Mouse (Mus musculus): ENCODE results near the gene Trf. TPM values are rescaled to one million over a fixed set of nuclear protein-coding genes. Genes with fewer than 3 reads are reported as not detected.

Trf gene
- polyA plus RNA-seq, 1 experiment from 2014 or later: 22,262 TPM

- no peak for ATAC-seq (ENCODE audit: low read depth)
- Histone ChIP-seq H3K4me1 (ENCODE audit: control insufficient read depth, low read depth, low read length) (peaks cover 10% of the 10 kb centered on the region; the same call in 1 of the 2 replicates), H3K9ac (ENCODE audit: low read depth, low read length) (no peak overlapping the region), H3K27ac (ENCODE audit: low read length) (no peak overlapping the region), H3K9me3 (replicated peaks; ENCODE audit: control insufficient read depth, low read length) (no peaks in the 10 kb centered on the region), H3K27me3 (ENCODE audit: control insufficient read depth, insufficient read depth, low read depth, low read length) (no peaks in the 10 kb centered on the region), H3K4me2 (ENCODE audit: low read depth, low read length) (no peak overlapping the region), H3K4me3 (ENCODE audit: low read depth, low read length) (no peak overlapping the region), H3K36me3 (ENCODE audit: control insufficient read depth, insufficient read depth) (no peaks in the 10 kb centered on the region)
- 58% methylated on average over 6 of the region's 6 CpGs for WGBS (ENCODE audit: insufficient replicate concordance)
Measured at GRCm38 (mm10) chr9:103208802-103209423, 21.3 kb downstream of the Trf start.

DNA sequence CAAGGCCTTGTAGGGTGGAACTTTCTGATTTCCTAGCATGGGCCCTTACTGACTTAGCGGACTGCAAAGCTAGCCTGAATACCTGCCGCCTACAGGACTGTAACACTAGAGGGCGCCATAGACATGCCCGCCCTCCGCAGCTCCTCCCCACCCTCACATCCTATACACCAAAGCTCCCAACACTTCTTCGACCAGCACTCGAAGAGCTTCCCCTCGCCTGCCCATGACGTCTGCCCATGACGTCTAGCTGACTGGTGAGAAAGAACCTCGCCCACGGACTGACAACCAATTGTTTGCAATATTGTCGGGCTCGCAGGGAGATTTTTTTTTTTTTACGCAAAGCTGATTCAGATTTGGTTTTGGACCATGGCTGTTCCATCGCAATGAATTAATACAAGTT, 22.4 kb downstream of the Trf start:
- H3K4me2 ChIP-seq (ENCODE audit: low read depth, low read length): 0 out of 2 replicates have a peak overlapping the region, but pooled peaks have one; percentile 22
- no peak overlapping the region for H3K27ac ChIP-seq (ENCODE audit: low read length)
- no peak overlapping the region for H3K9ac ChIP-seq (ENCODE audit: low read depth, low read length)
- no peaks in the 10 kb centered on the region for H3K36me3 ChIP-seq (ENCODE audit: control insufficient read depth, insufficient read depth)
- no peak overlapping the region for H3K4me3 ChIP-seq (ENCODE audit: low read depth, low read length)
- WGBS (ENCODE audit: insufficient replicate concordance): 8% methylated on average over 16 of the region's 16 CpGs
- no peaks in the 10 kb centered on the region for H3K9me3 ChIP-seq (replicated peaks; ENCODE audit: control insufficient read depth, low read length)
- ATAC-seq (ENCODE audit: low read depth): peak; percentile 62
- no peaks in the 10 kb centered on the region for H3K27me3 ChIP-seq (ENCODE audit: control insufficient read depth, insufficient read depth, low read depth, low read length)
- peaks cover 10% of the 10 kb centered on the region; the same call in 1 of the 2 replicates for H3K4me1 ChIP-seq (ENCODE audit: control insufficient read depth, low read depth, low read length)

DNA sequence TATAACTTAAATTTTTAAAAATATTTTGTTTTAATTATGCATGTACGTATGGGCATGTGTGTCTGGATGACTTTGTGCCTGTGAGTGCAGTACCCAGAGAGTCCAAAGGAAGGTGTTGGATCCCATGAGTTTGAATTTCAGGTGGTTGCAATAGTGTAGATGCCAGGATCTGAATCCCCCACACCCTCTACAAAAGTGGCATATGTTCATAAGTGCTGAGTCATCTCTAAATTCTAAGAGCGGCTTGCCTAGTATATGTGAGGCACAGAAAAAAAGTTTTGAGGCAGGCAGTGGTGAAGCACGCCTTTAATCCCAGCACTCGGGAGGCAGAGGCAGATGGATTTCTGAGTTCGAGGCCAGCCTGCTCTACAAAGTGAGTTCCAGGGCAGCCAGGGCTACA, 24.5 kb downstream of the Trf start:
- ATAC-seq (ENCODE audit: low read depth): no peak
- Histone ChIP-seq H3K4me1 (ENCODE audit: control insufficient read depth, low read depth, low read length) (peaks cover 13% of the 10 kb centered on the region; the same call in 1 of the 2 replicates), H3K9me3 (replicated peaks; ENCODE audit: control insufficient read depth, low read length) (no peaks in the 10 kb centered on the region)

DNA sequence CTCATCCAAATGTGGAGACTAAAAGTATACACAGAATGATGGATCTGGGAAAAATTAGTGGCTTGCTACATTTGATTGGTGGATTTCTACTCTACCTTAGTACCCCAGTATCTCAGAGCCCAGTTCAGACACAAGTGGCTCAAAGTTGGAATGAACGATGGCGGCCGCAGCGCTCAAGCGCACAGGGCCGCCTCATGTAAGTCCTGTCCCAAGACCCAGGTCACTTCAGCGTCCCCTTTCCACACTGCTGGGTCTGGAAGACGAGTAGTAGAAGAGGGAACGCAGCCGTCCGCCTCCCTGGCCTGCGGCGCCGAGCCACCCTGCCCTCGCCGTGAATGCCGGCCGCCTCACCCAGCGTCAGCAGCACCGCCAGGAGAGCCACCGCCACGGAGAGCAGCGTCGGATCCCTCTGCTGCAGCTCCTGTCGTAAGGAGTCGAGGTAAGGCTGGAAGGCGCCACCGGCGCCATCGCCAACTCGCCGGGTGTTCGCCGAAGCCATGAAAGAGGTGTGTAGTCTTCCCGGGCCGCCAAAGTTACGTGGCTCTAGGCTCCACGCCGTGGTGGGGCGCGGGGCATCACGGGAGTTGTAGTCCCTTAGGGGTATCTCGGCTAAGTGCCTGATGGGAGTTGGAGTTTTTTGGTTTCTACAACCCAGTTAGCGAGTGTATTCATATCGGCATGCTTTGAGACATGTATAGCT, 28.5 kb downstream of the Trf start, which contains the start of gene Srprb:
Gene Srprb, minus strand, starts transcription at position 577 of the 700 bp plus-strand sequence.
- Histone ChIP-seq H3K9me3 (replicated peaks; ENCODE audit: control insufficient read depth, low read length) (no peaks in the 10 kb centered on the region), H3K4me2 (ENCODE audit: low read depth, low read length) (peak within 1 kb of the TSS; percentile 84), H3K4me1 (ENCODE audit: control insufficient read depth, low read depth, low read length) (peaks cover 13% of the 10 kb centered on the region; the same call in 1 of the 2 replicates), H3K4me3 (ENCODE audit: low read depth, low read length) (peak within 1 kb of the TSS; percentile 86), H3K9ac (ENCODE audit: low read depth, low read length) (peak within 1 kb of the TSS; percentile 81), H3K27ac (ENCODE audit: low read length) (0 out of 2 replicates have a peak within 1 kb of the TSS, but pooled peaks have one; percentile 58), H3K27me3 (ENCODE audit: control insufficient read depth, insufficient read depth, low read depth, low read length) (no peaks in the 10 kb centered on the region), H3K36me3 (ENCODE audit: control insufficient read depth, insufficient read depth) (peaks cover 9% of the 10 kb centered on the region; the same call in 1 of the 2 replicates)
- under 1% methylated on average over 45 of the region's 45 CpGs for WGBS (ENCODE audit: insufficient replicate concordance)
- peak; percentile 97 for ATAC-seq (ENCODE audit: low read depth)

More for the DNA sequence above, 24.5 kb downstream of the Trf start:
- no peak overlapping the region for H3K9ac ChIP-seq (ENCODE audit: low read depth, low read length)
- WGBS (ENCODE audit: insufficient replicate concordance): 63% methylated on average over 5 of the region's 5 CpGs
- H3K27me3 ChIP-seq (ENCODE audit: control insufficient read depth, insufficient read depth, low read depth, low read length): no peaks in the 10 kb centered on the region
- H3K27ac ChIP-seq (ENCODE audit: low read length): peak overlapping the region; percentile 12; the same call in 1 of the 2 replicates
- no peak overlapping the region for H3K4me2 ChIP-seq (ENCODE audit: low read depth, low read length)
- H3K36me3 ChIP-seq (ENCODE audit: control insufficient read depth, insufficient read depth): no peaks in the 10 kb centered on the region
- H3K4me3 ChIP-seq (ENCODE audit: low read depth, low read length): no peak overlapping the region

- no peaks in the 10 kb centered on the region for H3K27me3 ChIP-seq (ENCODE audit: control insufficient read depth, insufficient read depth, low read depth, low read length)
- WGBS (ENCODE audit: insufficient replicate concordance): 78% methylated on average over 4 of the region's 4 CpGs
- H3K36me3 ChIP-seq (ENCODE audit: control insufficient read depth, insufficient read depth): peaks cover 10% of the 10 kb centered on the region
- no peaks in the 10 kb centered on the region for H3K4me1 ChIP-seq (ENCODE audit: control insufficient read depth, low read depth, low read length)
- no peaks in the 10 kb centered on the region for H3K9me3 ChIP-seq (replicated peaks; ENCODE audit: control insufficient read depth, low read length)
- no peak overlapping the region for H3K9ac ChIP-seq (ENCODE audit: low read depth, low read length)
- H3K4me3 ChIP-seq (ENCODE audit: low read depth, low read length): no peak overlapping the region
- H3K4me2 ChIP-seq (ENCODE audit: low read depth, low read length): no peak overlapping the region
- ATAC-seq (ENCODE audit: low read depth): no peak
- no peak overlapping the region for H3K27ac ChIP-seq (ENCODE audit: low read length)
Measured at GRCm38 (mm10) chr9:103188416-103188815, 41.8 kb downstream of the Trf start.

DNA sequence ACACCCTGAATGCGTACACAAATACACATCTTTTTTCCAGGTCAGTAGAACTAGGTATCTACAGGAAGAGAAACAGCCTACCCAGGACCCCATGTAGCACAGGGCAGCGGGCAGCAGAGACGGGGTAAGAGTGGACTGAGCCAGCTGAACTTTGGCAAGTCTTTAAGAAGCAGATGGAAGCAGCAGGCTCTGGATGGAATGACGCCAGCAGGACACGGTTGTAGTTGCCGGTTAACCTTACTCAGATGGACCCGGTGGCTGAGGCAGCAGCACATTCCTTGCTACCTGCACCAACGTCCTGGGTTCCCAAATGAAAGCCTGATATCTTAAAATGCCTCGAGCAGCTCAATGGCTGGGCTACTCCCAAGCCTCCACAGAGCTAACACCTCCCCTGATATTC, 43.5 kb downstream of the Trf start:
- no peak overlapping the region for H3K9ac ChIP-seq (ENCODE audit: low read depth, low read length)
- no peak overlapping the region for H3K4me3 ChIP-seq (ENCODE audit: low read depth, low read length)
- no peaks in the 10 kb centered on the region for H3K4me1 ChIP-seq (ENCODE audit: control insufficient read depth, low read depth, low read length)
- no peaks in the 10 kb centered on the region for H3K9me3 ChIP-seq (replicated peaks; ENCODE audit: control insufficient read depth, low read length)
- 71% methylated on average over 9 of the region's 9 CpGs for WGBS (ENCODE audit: insufficient replicate concordance)
- H3K36me3 ChIP-seq (ENCODE audit: control insufficient read depth, insufficient read depth): peaks cover 10% of the 10 kb centered on the region
- no peaks in the 10 kb centered on the region for H3K27me3 ChIP-seq (ENCODE audit: control insufficient read depth, insufficient read depth, low read depth, low read length)
- no peak overlapping the region for H3K27ac ChIP-seq (ENCODE audit: low read length)
- no peak overlapping the region for H3K4me2 ChIP-seq (ENCODE audit: low read depth, low read length)
- ATAC-seq (ENCODE audit: low read depth): no peak

DNA sequence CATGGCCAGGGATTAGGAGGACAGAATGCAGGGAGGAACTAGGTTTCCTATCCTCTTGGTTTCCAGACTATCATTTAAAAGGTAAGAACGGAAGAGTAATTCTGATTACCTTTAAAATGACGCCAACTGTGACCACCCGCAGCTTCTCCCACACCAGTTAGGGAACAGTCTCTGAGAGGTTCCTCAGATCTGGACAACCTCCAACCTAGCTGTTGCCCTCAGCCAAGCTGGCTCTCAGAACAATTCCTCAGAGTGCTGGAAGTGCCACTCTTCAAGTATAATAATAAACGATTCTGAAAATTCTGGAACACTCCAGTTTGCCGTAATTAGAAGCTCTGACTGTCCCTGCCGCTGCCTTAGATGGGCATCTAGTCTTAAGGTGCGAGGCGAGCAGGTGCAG, 44.3 kb downstream of the Trf start:
- Histone ChIP-seq H3K9ac (ENCODE audit: low read depth, low read length) (no peak overlapping the region), H3K27ac (ENCODE audit: low read length) (no peak overlapping the region), H3K4me2 (ENCODE audit: low read depth, low read length) (no peak overlapping the region), H3K4me3 (ENCODE audit: low read depth, low read length) (no peak overlapping the region), H3K9me3 (replicated peaks; ENCODE audit: control insufficient read depth, low read length) (no peaks in the 10 kb centered on the region), H3K27me3 (ENCODE audit: control insufficient read depth, insufficient read depth, low read depth, low read length) (no peaks in the 10 kb centered on the region), H3K36me3 (ENCODE audit: control insufficient read depth, insufficient read depth) (peaks cover 10% of the 10 kb centered on the region), H3K4me1 (ENCODE audit: control insufficient read depth, low read depth, low read length) (peaks cover 3% of the 10 kb centered on the region; the same call in 1 of the 2 replicates)
- no peak for ATAC-seq (ENCODE audit: low read depth)
- 82% methylated on average over 8 of the region's 8 CpGs for WGBS (ENCODE audit: insufficient replicate concordance)

DNA sequence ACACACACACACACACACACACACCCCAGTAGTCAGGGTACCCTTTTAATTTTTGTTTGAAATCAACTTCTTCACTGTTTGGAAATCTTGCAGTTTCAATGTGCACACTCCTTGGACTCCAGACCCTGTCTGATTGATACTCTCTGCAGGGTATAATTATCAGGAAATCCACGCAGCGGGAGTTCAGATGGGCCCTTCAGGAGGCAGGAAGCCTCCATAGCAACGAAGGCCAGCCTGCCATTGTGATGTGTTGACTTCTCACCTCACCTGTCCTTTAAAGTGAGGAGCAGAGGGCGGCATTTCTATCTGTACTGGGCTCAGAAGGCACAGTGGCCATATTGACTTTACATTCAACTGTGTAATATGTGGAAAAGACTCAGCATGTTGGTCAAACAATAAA, 45.4 kb downstream of the Trf start:
- Histone ChIP-seq H3K4me1 (ENCODE audit: control insufficient read depth, low read depth, low read length) (peaks cover 13% of the 10 kb centered on the region; the same call in 1 of the 2 replicates), H3K4me2 (ENCODE audit: low read depth, low read length) (no peak overlapping the region), H3K27ac (ENCODE audit: low read length) (no peak overlapping the region), H3K9me3 (replicated peaks; ENCODE audit: control insufficient read depth, low read length) (no peaks in the 10 kb centered on the region), H3K36me3 (ENCODE audit: control insufficient read depth, insufficient read depth) (peaks cover 2% of the 10 kb centered on the region; the same call in 1 of the 2 replicates), H3K27me3 (ENCODE audit: control insufficient read depth, insufficient read depth, low read depth, low read length) (no peaks in the 10 kb centered on the region), H3K4me3 (ENCODE audit: low read depth, low read length) (no peak overlapping the region), H3K9ac (ENCODE audit: low read depth, low read length) (no peak overlapping the region)
- ATAC-seq (ENCODE audit: low read depth): no peak
- WGBS (ENCODE audit: insufficient replicate concordance): 58% methylated on average over 4 of the region's 4 CpGs

GRCm38 (mm10) chr9:103181886-103182285, 48.4 kb downstream of the Trf start:
- ATAC-seq (ENCODE audit: low read depth): no peak
- Histone ChIP-seq H3K4me1 (ENCODE audit: control insufficient read depth, low read depth, low read length) (peaks cover 13% of the 10 kb centered on the region; the same call in 1 of the 2 replicates), H3K36me3 (ENCODE audit: control insufficient read depth, insufficient read depth) (no peaks in the 10 kb centered on the region), H3K9me3 (replicated peaks; ENCODE audit: control insufficient read depth, low read length) (no peaks in the 10 kb centered on the region), H3K4me2 (ENCODE audit: low read depth, low read length) (no peak overlapping the region), H3K4me3 (ENCODE audit: low read depth, low read length) (no peak overlapping the region), H3K27me3 (ENCODE audit: control insufficient read depth, insufficient read depth, low read depth, low read length) (no peaks in the 10 kb centered on the region), H3K9ac (ENCODE audit: low read depth, low read length) (no peak overlapping the region), H3K27ac (ENCODE audit: low read length) (no peak overlapping the region)
- 77% methylated on average over 8 of the region's 8 CpGs for WGBS (ENCODE audit: insufficient replicate concordance)
